Mouse (Mus musculus): Measurements from ENCODE around the gene Imp4.
"Not testable (repeated sequence)": the region's sequence is repeated elsewhere in the genome, so short reads cannot be mapped to it uniquely, and the experiment has no call there.

Imp4 gene

DNA sequence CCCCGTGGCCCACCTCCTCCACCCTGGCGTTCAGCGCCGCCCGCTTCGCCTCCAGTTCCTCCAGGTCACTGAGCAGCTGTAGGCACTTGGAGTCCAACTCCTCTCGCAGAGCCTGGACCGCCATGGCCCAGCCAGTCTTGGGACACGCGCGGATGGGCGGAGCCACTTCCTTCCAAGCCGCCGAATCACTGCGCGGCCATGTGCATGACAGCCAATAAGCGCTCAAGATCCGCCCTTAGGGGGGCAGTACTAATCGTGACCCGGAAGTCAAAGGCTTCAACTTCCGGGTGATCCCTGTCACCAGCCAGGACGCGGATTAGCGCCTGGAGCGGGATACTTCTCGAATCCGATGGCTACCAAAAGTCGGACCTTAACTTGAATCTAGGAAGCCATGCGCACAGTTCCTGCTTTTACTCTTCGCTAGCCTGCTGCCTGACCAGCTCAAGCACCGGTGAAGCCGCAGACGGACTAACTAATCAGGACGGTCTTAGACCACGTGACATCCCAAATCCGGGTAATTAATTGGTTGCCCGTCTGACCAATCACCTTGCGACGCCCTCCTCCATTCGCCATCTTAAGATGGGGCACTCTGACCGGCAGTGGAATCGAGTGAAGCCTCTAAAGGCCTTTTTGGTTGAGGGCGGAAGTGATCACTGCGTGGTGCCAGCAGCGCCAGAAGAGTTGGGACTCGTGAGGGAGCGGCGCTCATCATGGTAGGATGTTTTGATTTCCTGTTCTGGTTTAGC, at the start of gene Imp4, which contains the start of gene Ccdc115:
TSS of gene Imp4 (plus strand) at position 637 of the 746 bp plus-strand sequence.
TSS of gene Ccdc115 (minus strand) at position 458 of the 746 bp plus-strand sequence.
- peak; percentile 96 for DNase-seq (ENCODE audit: low spot score)

DNA sequence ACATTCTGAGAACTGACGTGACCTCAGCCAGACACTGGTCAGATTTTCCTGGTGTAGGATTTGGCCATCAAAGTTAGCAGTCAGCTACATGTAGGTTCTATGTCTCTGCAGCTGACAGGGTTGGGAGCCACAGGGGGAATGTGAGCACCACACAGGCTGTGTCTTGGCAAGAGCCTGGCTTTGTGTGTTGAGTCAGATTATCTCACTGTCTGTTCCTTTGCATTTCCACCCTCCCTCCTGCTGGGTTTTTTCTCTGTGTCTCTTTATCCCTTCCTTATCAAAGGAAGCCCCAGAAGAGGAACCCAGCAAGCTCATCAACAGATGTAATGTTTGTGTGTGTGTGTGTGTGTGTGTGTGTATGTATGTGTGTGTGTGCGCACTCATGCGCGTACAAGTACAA, 43.3 kb upstream of the Imp4 start:
- DNase-seq (ENCODE audit: low spot score), result no peak

- no peak for DNase-seq (ENCODE audit: low spot score)
Measured at GRCm38 (mm10) chr1:34399182-34399953, 40.3 kb upstream of the Imp4 start.

DNA sequence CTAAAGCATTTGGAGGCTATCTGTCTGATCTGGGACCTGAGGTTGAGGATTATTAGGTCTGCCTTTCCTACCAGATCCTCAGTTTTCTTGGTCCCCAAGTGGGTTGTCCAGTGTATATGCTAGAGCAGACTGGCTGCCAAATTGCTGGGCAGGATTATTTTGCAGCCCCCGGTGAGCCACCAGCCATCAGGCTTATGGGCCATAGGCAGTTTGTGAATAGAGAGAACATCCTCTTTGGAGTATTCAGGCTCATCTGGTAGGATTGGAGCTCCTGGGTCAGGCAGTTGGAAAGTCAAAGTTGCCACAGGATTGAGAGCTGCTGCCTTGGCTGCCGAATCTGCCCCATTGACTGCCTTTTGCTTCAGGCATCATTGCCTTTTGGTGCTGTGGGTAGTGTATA, 11.2 kb upstream of the Imp4 start:
- DNase-seq (ENCODE audit: low spot score), result no peak

GRCm38 (mm10) chr1:34429281-34429680, 10.4 kb upstream of the Imp4 start:
- DNase-seq (ENCODE audit: low spot score), result no peak

GRCm38 (mm10) chr1:34430981-34431380, 8.7 kb upstream of the Imp4 start:
- no peak for DNase-seq (ENCODE audit: low spot score)

DNA sequence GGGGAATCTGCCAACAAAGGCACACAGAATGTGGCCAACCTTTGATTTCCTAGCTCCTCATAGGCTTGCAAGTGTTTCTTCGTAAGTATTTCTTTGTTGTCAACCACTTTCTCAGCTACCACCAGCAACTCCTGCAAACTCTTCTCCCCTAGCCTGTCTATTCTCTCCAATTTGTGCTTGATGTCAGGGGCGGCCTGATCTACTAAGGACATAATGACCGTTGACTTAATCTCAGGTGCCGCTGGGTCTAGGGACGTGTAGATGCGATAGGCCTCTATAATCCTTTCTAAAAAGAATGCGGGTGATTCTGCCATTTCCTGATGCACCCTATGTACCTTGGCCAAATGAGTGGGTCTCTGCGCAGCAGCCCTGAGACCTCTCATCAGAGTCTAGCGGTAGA, 8.2 kb upstream of the Imp4 start:
- no peak for DNase-seq (ENCODE audit: low spot score)

- peak; percentile 78 for DNase-seq (ENCODE audit: low spot score)
Measured at GRCm38 (mm10) chr1:34432411-34432775, 7.3 kb upstream of the Imp4 start.

- peak; percentile 52 for DNase-seq (ENCODE audit: low spot score)
Measured at GRCm38 (mm10) chr1:34432776-34433481, 6.7 kb upstream of the Imp4 start.

GRCm38 (mm10) chr1:34433891-34434521, 5.6 kb upstream of the Imp4 start:
- DNase-seq (ENCODE audit: low spot score), result no peak

DNA sequence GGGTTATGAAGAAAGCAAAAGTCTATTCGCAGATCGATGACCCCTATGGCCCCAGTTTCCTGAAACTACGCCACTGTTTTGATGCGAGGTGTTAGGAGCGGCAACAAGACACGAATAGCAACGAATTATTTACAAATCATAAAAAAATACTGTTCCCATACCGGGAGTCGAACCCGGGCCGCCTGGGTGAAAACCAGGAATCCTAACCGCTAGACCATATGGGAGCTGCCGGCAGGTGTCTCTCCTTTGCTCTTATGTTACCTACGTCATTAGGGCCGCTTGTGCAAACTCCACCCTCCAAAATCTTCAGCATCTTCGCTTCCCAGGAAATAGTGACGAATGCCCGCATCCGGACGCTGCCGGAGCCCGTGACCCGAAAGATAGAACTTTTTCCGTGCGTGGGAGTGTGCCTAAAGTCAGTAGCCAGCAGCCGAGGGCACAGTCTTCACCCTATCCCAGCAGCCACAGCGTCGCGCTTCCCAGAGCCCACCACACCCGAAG, 4.9 kb upstream of the Imp4 start:
- DNase-seq (ENCODE audit: low spot score), result peak; percentile 88

DNA sequence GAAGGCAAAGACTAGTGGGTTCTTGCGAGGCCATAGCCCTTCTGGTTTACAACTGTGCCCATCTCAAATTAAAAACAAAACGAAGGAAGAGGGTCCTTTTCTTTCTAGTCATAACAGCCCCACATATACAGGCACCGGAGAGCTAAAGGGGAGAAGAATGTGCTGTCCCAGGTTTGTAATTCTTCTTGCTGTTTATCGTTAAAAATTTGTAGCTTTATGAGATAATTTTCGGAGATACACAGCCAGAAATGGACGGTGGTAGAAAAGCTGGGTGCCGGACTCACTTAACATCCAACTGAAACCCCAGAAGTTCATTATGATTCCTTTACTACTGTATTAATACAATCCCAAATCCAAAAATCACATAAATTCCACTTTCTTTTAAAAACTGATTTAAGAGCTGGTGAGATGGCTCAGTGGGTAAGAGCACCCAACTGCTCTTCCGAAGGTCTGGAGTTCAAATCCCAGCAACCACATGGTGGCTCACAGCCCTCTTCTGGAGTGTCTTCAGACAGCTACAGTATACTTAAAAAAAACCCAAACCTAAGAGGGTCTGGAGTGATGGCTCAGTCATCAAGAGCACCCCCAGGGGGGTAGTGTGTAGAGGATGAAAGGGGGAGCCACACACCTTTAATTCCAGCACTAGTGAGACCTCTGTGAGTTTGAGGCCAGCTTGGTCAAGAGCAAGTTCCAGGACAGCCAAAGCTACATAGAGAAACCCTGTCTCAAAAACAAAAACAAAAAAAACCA, 4.1 kb upstream of the Imp4 start:
- no peak for DNase-seq (ENCODE audit: low spot score)

GRCm38 (mm10) chr1:34436374-34436773, 3.3 kb upstream of the Imp4 start:
- no peak for DNase-seq (ENCODE audit: low spot score)

- not testable (repeated sequence) for DNase-seq (ENCODE audit: low spot score)
Measured at GRCm38 (mm10) chr1:34437366-34437765, 2.3 kb upstream of the Imp4 start.

DNA sequence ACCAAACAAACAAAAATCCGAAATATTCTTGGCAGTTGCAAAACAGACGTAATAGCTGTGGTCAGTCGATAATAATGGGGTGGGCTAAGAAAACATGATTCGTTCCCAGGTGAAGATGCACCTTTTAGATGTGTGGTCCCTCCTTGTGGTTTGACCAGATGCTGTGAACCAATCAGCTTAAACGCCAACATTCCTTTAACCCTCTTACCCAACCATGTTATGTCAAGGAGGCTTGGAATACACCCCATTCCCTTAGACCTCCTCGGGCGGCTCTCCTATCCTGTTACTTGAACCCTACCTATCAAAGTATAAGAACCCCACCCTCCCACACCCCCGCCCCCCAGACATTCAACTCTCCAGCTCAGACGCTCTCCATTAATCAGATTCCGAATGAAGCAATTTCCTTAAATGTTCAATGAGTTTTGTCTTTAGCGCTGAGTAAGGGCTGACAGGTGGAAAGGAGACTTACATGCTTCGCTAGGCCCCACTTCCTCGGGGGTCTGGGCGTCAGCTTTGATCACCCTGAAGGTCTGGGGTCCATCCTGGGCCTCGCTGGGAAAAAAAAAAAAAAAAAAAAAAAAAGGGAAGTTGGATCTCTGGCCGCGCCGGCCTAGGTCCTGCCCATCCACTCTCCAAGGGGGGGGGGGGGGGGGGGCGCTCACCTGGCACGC, 1.1 kb upstream of the Imp4 start:
- DNase-seq (ENCODE audit: low spot score), result no peak

GRCm38 (mm10) chr1:34439961-34440630, 445 bp downstream of the Imp4 start:
- peak; percentile 75 for DNase-seq (ENCODE audit: low spot score)

DNA sequence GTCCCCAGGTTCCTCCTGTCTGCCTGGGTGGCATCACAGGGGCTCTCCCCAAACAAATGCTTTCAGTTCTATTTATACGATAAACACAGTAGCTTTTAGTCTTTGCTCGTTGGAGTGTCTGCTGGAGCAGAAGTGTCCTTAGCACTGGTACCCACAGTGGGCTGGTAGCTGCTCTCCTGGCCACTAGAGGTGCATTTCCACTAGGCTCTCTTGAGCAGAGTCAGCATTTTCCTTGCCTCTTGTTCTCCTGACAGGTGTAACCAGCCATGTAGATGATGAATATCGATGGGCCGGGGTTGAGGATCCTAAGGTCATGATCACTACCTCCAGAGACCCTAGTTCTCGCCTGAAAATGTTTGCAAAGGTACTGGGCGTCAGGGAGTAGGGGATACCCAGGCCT, 3.5 kb downstream of the Imp4 start:
- no peak for DNase-seq (ENCODE audit: low spot score)

- DNase-seq (ENCODE audit: low spot score), result no peak
Measured at GRCm38 (mm10) chr1:34458431-34458830, 18.8 kb downstream of the Imp4 start.

GRCm38 (mm10) chr1:34459284-34460060, 19.8 kb downstream of the Imp4 start, which contains the start of gene Ptpn18:
Gene Ptpn18, plus strand, starts transcription at chr1:34459762.
- DNase-seq (ENCODE audit: low spot score), result peak; percentile 89
